Mouse (Mus musculus): ENCODE measurements around the gene Eras.
"Not testable (repeated sequence)": the region's sequence is repeated elsewhere in the genome, so short reads cannot be mapped to it uniquely, and the experiment has no call there.

DNA sequence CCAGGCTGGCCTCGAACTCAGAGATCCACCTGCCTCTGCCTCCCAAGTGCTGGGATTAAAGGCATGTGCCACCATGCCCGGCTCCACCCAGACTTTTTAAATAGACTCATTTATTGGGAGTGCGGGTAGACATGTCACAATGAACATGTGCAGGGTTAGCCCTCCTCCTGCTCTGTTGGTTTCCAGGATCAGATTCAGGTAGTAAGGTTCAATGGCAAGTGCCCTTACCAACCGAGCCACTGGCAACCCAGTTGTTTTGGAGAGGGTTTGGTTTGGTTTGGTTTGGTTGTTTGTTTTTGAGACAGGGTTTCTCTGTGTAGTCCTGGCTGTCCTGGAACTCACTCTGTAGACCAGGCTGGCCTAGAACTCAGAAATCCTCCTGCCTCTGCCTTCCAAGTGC, 19.2 kb downstream of the Eras start, which contains the start of gene Gm10490:
- not testable (repeated sequence) for TF ChIP-seq CTCF (conservative IDR thresholded peaks at IDR 0.05; ENCODE audit: insufficient read depth, insufficient read length, low read depth, low read length); POLR2A (IDR thresholded peaks at IDR 0.05; ENCODE audit: low read depth, low read length)
